Mouse (Mus musculus) myocyte (in vitro differentiated cells): ENCODE measurements around the gene Mmp8.

Experiments used
- POLR2A ChIP-seq: IDR thresholded peaks from one replicate; pipeline ENCODE4 v1.6.1; 2011; ENCODE audit warnings: low read depth, mild to moderate bottlenecking, control low read depth, moderate library complexity; ENCODE audit not compliant: insufficient read length
- POLR2AphosphoS2 ChIP-seq: IDR thresholded peaks from one replicate; pipeline ENCODE4 v1.6.1; 2011; ENCODE audit warnings: low read depth, control low read depth; ENCODE audit not compliant: insufficient read length
- USF1 ChIP-seq: IDR thresholded peaks from one replicate; pipeline ENCODE4 v1.6.1; 2011; ENCODE audit warnings: low read depth, mild to moderate bottlenecking, control low read depth, moderate library complexity

DNA sequence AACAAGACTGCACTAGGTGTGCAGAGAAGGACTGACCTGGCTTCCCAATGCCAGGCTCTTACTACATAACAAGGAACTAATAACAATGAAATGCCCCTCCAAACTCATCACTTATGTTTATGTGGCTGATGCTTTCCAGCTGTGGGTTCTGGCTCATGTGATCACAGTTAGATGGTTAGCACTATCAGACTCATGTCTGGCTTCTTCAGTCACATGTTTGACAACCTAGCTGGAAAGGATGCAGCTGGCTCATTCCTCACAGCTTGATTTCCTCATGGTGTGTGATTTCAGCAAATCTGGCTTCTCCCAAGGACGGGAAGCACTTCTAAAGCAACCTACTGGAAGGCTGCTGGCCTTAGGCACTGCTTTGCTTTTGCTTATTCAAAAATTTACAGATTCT lies 12.8 kb upstream of the Mmp8 start:
- TF ChIP-seq USF1 (no peak), POLR2A (no peak), POLR2AphosphoS2 (no peak)
